In the genomic region with DNA sequence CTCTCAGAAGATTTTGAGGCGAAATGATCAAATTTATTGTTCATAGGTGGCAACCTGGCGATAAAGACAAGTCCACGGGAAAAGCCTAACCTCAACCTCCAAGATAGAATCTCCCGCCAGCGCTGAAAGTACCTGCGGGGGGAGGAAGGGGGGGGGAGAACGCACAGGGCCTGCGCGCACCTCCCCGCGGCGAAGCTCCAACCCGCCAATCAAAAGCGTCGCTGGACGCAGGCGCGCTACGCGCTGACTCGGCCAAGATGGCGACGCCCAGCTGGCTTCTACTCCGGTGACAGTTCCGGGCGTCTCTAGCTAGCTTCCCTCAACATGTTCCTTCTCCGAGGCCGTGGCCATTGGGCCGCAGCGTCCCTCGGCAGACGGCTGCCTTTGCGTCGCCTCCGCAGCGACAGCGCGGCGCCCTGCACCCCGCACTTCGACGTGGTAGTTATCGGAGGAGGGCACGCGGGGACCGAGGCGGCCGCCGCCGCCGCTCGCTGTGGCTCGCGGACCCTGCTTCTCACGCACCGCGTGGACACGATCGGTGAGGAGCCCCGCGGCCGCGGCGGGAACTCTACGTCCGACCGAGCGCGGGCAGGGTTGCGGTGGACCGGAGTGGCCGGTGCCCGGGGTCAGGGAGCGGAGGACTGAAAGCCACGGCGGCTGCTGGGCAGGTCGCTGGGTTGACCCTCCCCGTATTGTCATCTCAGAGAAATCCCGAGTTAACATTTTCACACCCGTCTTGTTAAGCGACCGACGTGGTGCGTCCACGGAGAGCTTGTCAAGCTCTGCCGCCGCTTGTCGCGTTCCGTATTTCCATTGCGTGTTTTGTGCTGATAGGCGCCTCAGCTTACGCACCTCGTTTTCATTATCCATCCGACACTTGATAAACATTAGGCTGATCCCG, we compare ENCODE assay signal across 8 mouse cellular contexts. TPM values are rescaled to one million over a fixed set of nuclear protein-coding genes. Genes with fewer than 3 reads are reported as not detected.
DNase-seq lines count a peak whose midpoint lies in the region; ATAC-seq and TF ChIP-seq lines count a peak whose summit lies in the region.

A gene (plus strand): TSS at position 236 of the 901 bp plus-strand sequence.
A gene (minus strand): TSS at position 814 of the 901 bp plus-strand sequence.

- peaks cover 9% of the 10 kb centered on the region for H3K4me1 ChIP-seq in heart, embryonic 12.5 days (replicated peaks)
- peaks cover 4% of the 10 kb centered on the region; the same call in 1 of the 2 replicates for H3K4me1 ChIP-seq in kidney, postnatal 0 days (replicated peaks; ENCODE audit: insufficient read depth, low read length)
- peaks cover 10% of the 10 kb centered on the region for H3K4me1 ChIP-seq in liver, embryonic 11.5 days (replicated peaks; ENCODE audit: control insufficient read depth, insufficient read depth, low read length)
- peaks cover 6% of the 10 kb centered on the region; the same call in 1 of the 2 replicates for H3K4me1 ChIP-seq in stomach, embryonic 14.5 days (ENCODE audit: control insufficient read depth, insufficient read depth, low read length)

- H3K9me3 ChIP-seq in heart, embryonic 12.5 days (replicated peaks) = no peaks in the 10 kb centered on the region
- H3K9me3 ChIP-seq in kidney, postnatal 0 days (replicated peaks; ENCODE audit: low read length) = no peaks in the 10 kb centered on the region
- H3K9me3 ChIP-seq in liver, embryonic 11.5 days (ENCODE audit: control insufficient read depth, low read length) = no peaks in the 10 kb centered on the region
- H3K9me3 ChIP-seq in stomach, embryonic 14.5 days (ENCODE audit: control insufficient read depth, low read depth, low read length) = no peaks in the 10 kb centered on the region

- peaks cover 25% of the 10 kb centered on the region for H3K27me3 ChIP-seq in heart, embryonic 12.5 days (replicated peaks)
- H3K27me3 ChIP-seq in kidney, postnatal 0 days (ENCODE audit: insufficient read depth, low read length) = no peaks in the 10 kb centered on the region
- H3K27me3 ChIP-seq in liver, embryonic 11.5 days (replicated peaks; ENCODE audit: control insufficient read depth, insufficient read depth, low read length) = peaks cover 29% of the 10 kb centered on the region
- 0 out of 2 replicates have a peak, but pooled peaks cover 6% of the 10 kb centered on the region for H3K27me3 ChIP-seq in stomach, embryonic 14.5 days (ENCODE audit: control insufficient read depth, insufficient read depth, low read length)

- DNase-seq in B cell, adult 2 months = peak; percentile 87 to 89
- DNase-seq in brain, adult 2 months (ENCODE audit: low read depth, low spot score) = peak; percentile 97
- DNase-seq in kidney, postnatal 0 days (ENCODE audit: low spot score) = peak; percentile 91
- DNase-seq in liver, embryonic 11.5 days (ENCODE audit: low spot score) = peak; percentile 91
- peak; percentile 98 for DNase-seq in naive thymus-derived CD4-positive, alpha-beta T cell, adult 2 months (ENCODE audit: low read depth)

- H3K4me3 ChIP-seq in heart, embryonic 12.5 days = peak within 1 kb of the TSS; percentile 77
- peak within 1 kb of the TSS; percentile 99 for H3K4me3 ChIP-seq in kidney, postnatal 0 days (replicated peaks; ENCODE audit: low read depth, low read length)
- peak within 1 kb of the TSS; percentile 99 for H3K4me3 ChIP-seq in liver, embryonic 11.5 days (ENCODE audit: low read depth, low read length)
- H3K4me3 ChIP-seq in stomach, embryonic 14.5 days (ENCODE audit: low read depth, low read length) = peak within 1 kb of the TSS; percentile 89

- H3K4me2 ChIP-seq in heart, embryonic 12.5 days = peak within 1 kb of the TSS; percentile 73
- peak within 1 kb of the TSS; percentile 91 for H3K4me2 ChIP-seq in kidney, postnatal 0 days (ENCODE audit: low read length)
- H3K4me2 ChIP-seq in liver, embryonic 11.5 days = peak within 1 kb of the TSS; percentile 90
- H3K4me2 ChIP-seq in stomach, embryonic 14.5 days (replicated peaks; ENCODE audit: low read depth, low read length) = peak within 1 kb of the TSS; percentile 64

- peak; percentile 97 for ATAC-seq in erythroblast, adult 5-6 weeks (replicated peaks; ENCODE audit: low FRiP score, poor library complexity, severe bottlenecking)
- peak; percentile 96 for ATAC-seq in heart, embryonic 12.5 days (ENCODE audit: insufficient number of reproducible peaks, low FRiP score)
- ATAC-seq in kidney, postnatal 0 days (replicated peaks; ENCODE audit: low FRiP score, low read depth) = peak; percentile 92
- peak; percentile 91 for ATAC-seq in liver, embryonic 11.5 days (replicated peaks; ENCODE audit: low FRiP score)
- ATAC-seq in stomach, embryonic 14.5 days (ENCODE audit: insufficient number of reproducible peaks, insufficient read depth, low FRiP score, low read depth) = peak; percentile 94

- peak within 1 kb of the TSS; percentile 89 for H3K27ac ChIP-seq in heart, embryonic 12.5 days (ENCODE audit: poor library complexity, severe bottlenecking)
- peak within 1 kb of the TSS; percentile 94 for H3K27ac ChIP-seq in kidney, postnatal 0 days
- peak within 1 kb of the TSS; percentile 87 for H3K27ac ChIP-seq in liver, embryonic 11.5 days (ENCODE audit: low read depth, low read length)
- peak within 1 kb of the TSS; percentile 86 for H3K27ac ChIP-seq in stomach, embryonic 14.5 days (ENCODE audit: low read length)

- H3K9ac ChIP-seq in heart, embryonic 12.5 days = peak within 1 kb of the TSS; percentile 83
- peak within 1 kb of the TSS; percentile 93 for H3K9ac ChIP-seq in kidney, postnatal 0 days (ENCODE audit: low read depth, low read length)
- peak within 1 kb of the TSS; percentile 97 for H3K9ac ChIP-seq in liver, embryonic 11.5 days (ENCODE audit: low read depth, low read length)
- peak within 1 kb of the TSS; percentile 75 for H3K9ac ChIP-seq in stomach, embryonic 14.5 days (replicated peaks; ENCODE audit: low read depth, low read length)

- TF ChIP-seq CTCF in kidney, postnatal 0 days (IDR thresholded peaks at IDR 0.05; ENCODE audit: low read depth) = no peak

- under 1% methylated on average over 96 of the region's 96 CpGs for WGBS in heart, embryonic 12.5 days
- under 1% methylated on average over 93 of the region's 96 CpGs for WGBS in kidney, postnatal 0 days
- under 1% methylated on average over 96 of the region's 96 CpGs for WGBS in liver, embryonic 11.5 days
- under 1% methylated on average over 96 of the region's 96 CpGs for WGBS in stomach, embryonic 14.5 days

- peaks cover 15% of the 10 kb centered on the region for H3K36me3 ChIP-seq in heart, embryonic 12.5 days
- H3K36me3 ChIP-seq in kidney, postnatal 0 days (ENCODE audit: insufficient read depth, low read length) = 0 out of 2 replicates have a peak, but pooled peaks cover 5% of the 10 kb centered on the region
- H3K36me3 ChIP-seq in liver, embryonic 11.5 days (ENCODE audit: control insufficient read depth, insufficient read depth, low read length) = peaks cover 7% of the 10 kb centered on the region; the same call in 1 of the 2 replicates
- peaks cover 12% of the 10 kb centered on the region for H3K36me3 ChIP-seq in stomach, embryonic 14.5 days (ENCODE audit: control insufficient read depth, insufficient read depth, low read length)

RNA-seq across cellular contexts. Expression of the first gene that starts in this region (rescaled TPM):
- 7.3 and 14.2 TPM in 2 replicates for total RNA-seq in erythroblast, adult 5-6 weeks (2015; ENCODE audit: low replicate concordance)
- total RNA-seq in erythroblast, adult 5-6 weeks (2017; ENCODE audit: low replicate concordance) = 6.9 and 22.0 TPM in 2 replicates
- 26.8 and 28.8 TPM in 2 replicates for polyA plus RNA-seq in heart, embryonic 12.5 days (2016; fragmentation: Nextera tagmentation; extraction: Ambion mirVana)
- polyA plus RNA-seq in kidney, postnatal 0 days (2015; fragmentation: Nextera tagmentation; extraction: Ambion mirVana) = 20.8 and 24.4 TPM in 2 replicates
- polyA plus RNA-seq in liver, embryonic 11.5 days (2014; fragmentation: Nextera tagmentation; extraction: Ambion mirVana) = 43.0 and 44.4 TPM in 2 replicates
- polyA plus RNA-seq in stomach, embryonic 14.5 days (2014; fragmentation: Nextera tagmentation; extraction: Ambion mirVana) = 24.6 and 27.1 TPM in 2 replicates

RNA-seq across cellular contexts. Expression of the second gene that starts in this region (rescaled TPM):
- total RNA-seq in erythroblast, adult 5-6 weeks (2015; ENCODE audit: low replicate concordance) = not detected in 2 replicates
- total RNA-seq in erythroblast, adult 5-6 weeks (2017; ENCODE audit: low replicate concordance) = not detected in 2 replicates
- 0.65 and 0.99 TPM in 2 replicates for polyA plus RNA-seq in heart, embryonic 12.5 days (2016; fragmentation: Nextera tagmentation; extraction: Ambion mirVana)
- 0.70 and 0.99 TPM in 2 replicates for polyA plus RNA-seq in kidney, postnatal 0 days (2015; fragmentation: Nextera tagmentation; extraction: Ambion mirVana)
- polyA plus RNA-seq in liver, embryonic 11.5 days (2014; fragmentation: Nextera tagmentation; extraction: Ambion mirVana) = 0.96 and 1.2 TPM in 2 replicates
- polyA plus RNA-seq in stomach, embryonic 14.5 days (2014; fragmentation: Nextera tagmentation; extraction: Ambion mirVana) = 0.80 and 0.90 TPM in 2 replicates

Comparison
In these comparisons a context has a peak if more than half of its experiments do, and no peak if none do; other contexts are left out.
1. Peak in every context shown above with its lines: DNase-seq, ATAC-seq, H3K4me3 ChIP-seq and H3K27ac ChIP-seq.